Mouse (Mus musculus): ENCODE data around the gene Mrnip. TPM values are rescaled to one million over a fixed set of nuclear protein-coding genes. Genes with fewer than 3 reads are reported as not detected.

Mrnip gene
- polyA plus RNA-seq, 1 experiment from 2014 or later = 18.6 TPM

DNA sequence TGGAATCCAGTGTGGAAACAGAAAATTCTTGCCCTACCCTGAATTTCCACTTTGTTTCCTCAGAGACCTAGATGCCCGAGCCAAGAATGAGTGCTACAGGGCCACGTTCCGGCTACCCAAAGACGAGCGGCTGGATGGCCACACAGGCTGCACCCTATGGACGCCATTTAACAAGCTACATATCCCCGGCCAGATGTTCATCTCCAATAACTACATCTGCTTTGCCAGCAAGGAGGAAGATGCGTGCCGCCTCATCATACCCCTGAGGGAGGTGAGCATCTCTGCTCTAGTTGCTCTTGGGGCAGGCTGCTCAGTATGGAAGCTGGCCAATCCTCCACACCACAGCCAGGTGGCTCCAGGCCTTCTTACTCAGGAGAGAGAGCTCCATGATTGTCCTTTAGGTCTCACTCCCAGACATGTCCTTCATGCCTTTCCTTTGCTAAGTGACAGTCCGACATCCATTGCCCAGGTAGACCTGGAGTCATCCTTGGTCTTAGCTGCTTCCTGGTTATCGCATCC lies 26.2 kb upstream of the Mrnip start:
- Histone ChIP-seq H3K9ac (no peak overlapping the region), H3K27me3 (no peaks in the 10 kb centered on the region), H3K4me1 (no peaks in the 10 kb centered on the region), H3K36me3 (peaks cover 89% of the 10 kb centered on the region), H3K4me3 (no peak overlapping the region), H3K27ac (no peak overlapping the region), H3K4me2 (replicated peaks) (no peak overlapping the region), H3K9me3 (no peaks in the 10 kb centered on the region)
- no peak for ATAC-seq (ENCODE audit: insufficient number of reproducible peaks, insufficient read depth, low FRiP score, low TSS enrichment)
- 94% methylated on average over 11 of the region's 11 CpGs for WGBS

DNA sequence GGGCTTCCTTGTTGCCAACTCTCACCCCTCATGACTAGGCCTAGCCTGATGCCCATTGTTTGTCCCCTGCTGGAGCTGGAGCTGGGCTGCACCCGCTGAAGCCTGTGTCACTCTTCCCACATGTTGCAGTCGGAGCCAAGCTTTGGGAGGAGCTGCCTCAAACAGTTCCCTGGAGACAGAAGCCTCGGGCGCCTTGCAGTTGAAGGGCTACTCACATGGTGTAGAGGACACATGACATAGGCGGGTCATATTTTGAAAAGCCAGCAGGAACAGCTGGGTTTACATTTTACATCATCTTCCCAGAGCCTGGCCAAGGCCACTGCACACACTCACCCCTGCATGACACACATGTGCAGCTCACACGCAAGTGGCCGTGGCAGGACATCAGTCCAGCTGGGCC lies 25.0 kb upstream of the Mrnip start:
- Histone ChIP-seq H3K27me3 (no peaks in the 10 kb centered on the region), H3K36me3 (peaks cover 91% of the 10 kb centered on the region), H3K9ac (no peak overlapping the region), H3K4me1 (no peaks in the 10 kb centered on the region), H3K27ac (no peak overlapping the region), H3K9me3 (no peaks in the 10 kb centered on the region), H3K4me2 (replicated peaks) (no peak overlapping the region), H3K4me3 (no peak overlapping the region)
- 88% methylated on average over 7 of the region's 7 CpGs for WGBS
- ATAC-seq (ENCODE audit: insufficient number of reproducible peaks, insufficient read depth, low FRiP score, low TSS enrichment) = no peak

DNA sequence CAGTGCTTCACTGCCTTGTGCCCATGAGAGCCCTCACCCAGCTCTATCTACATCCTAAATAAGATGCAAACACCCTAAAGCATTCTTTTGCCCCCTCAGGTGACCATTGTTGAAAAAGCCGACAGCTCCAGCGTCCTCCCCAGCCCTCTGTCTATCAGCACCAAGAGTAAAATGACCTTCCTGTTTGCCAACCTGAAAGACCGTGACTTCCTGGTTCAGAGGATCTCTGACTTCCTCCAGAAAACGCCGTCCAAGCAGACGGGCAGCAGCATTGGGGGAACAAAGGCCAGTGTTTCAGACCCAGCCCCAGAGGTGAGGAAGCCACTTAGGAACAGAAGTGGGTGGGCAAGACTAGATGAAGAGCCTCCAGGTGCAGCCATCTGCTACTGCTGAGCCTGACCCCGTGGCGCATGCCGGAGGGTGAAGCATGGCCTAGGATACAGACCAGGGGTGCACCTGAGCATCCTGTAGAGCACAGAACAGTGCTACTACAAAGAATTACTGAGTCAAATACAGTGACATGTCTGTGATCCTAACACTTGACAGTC lies 24.6 kb upstream of the Mrnip start:
- Histone ChIP-seq H3K9me3 (no peaks in the 10 kb centered on the region), H3K4me1 (no peaks in the 10 kb centered on the region), H3K4me3 (no peak overlapping the region), H3K36me3 (peaks cover 93% of the 10 kb centered on the region), H3K4me2 (replicated peaks) (no peak overlapping the region), H3K27ac (no peak overlapping the region), H3K9ac (no peak overlapping the region), H3K27me3 (no peaks in the 10 kb centered on the region)
- ATAC-seq (ENCODE audit: insufficient number of reproducible peaks, insufficient read depth, low FRiP score, low TSS enrichment) = no peak
- 80% methylated on average over 9 of the region's 9 CpGs for WGBS

DNA sequence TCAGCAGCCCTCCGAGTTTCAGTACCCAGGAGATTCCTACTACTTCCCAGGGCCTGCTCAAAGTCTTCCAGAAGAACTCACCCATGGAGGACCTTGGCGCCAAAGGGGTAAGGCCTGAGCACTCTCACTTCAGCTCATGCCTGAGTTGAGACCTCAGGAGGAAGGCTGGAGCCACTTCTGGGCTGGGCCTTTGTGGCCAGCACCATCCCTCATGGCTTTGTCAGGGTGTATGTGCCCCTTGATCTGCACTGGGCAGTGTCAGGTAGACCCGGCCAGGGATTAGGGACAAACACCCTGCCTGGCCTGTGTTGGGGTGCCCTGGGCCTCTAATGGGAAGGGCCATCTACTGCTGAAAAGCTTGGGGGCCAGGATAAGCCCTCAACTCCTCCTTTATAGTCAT lies 22.9 kb upstream of the Mrnip start:
- WGBS = 91% methylated on average over 3 of the region's 3 CpGs

DNA sequence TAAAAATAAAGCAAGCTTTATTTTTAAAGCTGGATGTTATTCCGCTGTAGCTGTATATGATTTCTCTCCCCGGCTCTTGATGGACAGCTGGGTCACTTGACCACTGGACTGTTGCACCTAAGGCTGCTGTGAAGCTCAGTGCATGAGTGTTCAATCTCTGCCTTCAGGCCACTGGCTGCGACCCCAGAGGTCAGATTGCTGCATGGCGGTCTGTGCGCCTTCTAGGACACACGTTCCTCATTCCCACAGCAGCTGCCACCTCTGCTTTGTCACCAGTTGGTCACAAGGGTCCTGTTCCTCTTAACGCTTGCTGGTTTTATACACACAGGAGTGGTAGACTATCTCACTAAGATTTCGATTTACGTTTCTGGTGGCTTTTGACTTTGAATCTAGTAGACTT lies 20.1 kb upstream of the Mrnip start:
- Histone ChIP-seq H3K4me1 (no peaks in the 10 kb centered on the region), H3K9me3 (no peaks in the 10 kb centered on the region), H3K27ac (no peak overlapping the region), H3K4me2 (replicated peaks) (no peak overlapping the region), H3K4me3 (no peak overlapping the region), H3K27me3 (no peaks in the 10 kb centered on the region), H3K36me3 (peaks cover 96% of the 10 kb centered on the region), H3K9ac (no peak overlapping the region)
- 46% methylated on average over 9 of the region's 9 CpGs for WGBS
- ATAC-seq (ENCODE audit: insufficient number of reproducible peaks, insufficient read depth, low FRiP score, low TSS enrichment) = no peak

More for the DNA sequence above, 22.9 kb upstream of the Mrnip start:
- Histone ChIP-seq H3K27me3 (no peaks in the 10 kb centered on the region), H3K4me2 (replicated peaks) (no peak overlapping the region), H3K9me3 (no peaks in the 10 kb centered on the region), H3K4me1 (no peaks in the 10 kb centered on the region), H3K36me3 (peaks cover 91% of the 10 kb centered on the region), H3K9ac (no peak overlapping the region), H3K27ac (no peak overlapping the region), H3K4me3 (no peak overlapping the region)
- ATAC-seq (ENCODE audit: insufficient number of reproducible peaks, insufficient read depth, low FRiP score, low TSS enrichment) = no peak

DNA sequence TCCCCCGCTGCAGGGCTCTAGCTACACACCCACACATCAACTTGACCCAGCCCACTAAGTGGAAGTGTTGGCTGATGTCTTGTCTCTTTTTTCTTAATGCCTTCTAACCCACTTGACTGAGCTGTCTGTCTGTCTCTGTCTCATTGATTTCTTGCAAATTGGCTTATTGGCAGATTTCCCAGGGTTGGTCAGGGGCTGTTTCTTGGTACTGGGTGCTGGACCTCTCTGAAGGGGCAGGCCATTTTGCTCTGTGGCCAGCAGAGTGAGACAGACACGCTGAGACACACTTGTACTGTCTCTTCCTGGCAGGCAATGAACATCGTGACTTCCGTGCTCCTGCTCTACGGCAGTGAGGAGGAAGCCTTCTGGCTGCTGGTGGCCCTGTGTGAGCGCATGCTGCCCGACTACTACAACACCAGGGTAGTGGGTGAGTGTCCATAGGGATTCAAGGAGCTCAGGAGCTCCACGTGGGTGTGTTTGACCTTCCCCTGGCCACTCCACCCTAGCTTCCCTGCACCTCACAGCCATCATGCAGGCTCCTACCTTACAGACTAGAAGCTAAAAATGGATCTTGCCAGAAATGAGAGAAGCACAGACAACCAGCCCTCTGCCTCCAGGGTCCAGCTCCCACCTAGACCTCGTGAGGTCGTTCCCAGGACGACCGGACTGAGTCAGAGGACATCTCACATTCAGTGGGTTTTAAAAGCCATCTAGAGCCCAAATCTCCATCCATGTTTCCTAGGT lies 19.3 kb upstream of the Mrnip start:
- Histone ChIP-seq H3K4me1 (no peaks in the 10 kb centered on the region), H3K4me2 (replicated peaks) (no peak overlapping the region), H3K36me3 (peaks cover 96% of the 10 kb centered on the region), H3K27me3 (no peaks in the 10 kb centered on the region), H3K27ac (no peak overlapping the region), H3K4me3 (no peak overlapping the region), H3K9me3 (no peaks in the 10 kb centered on the region), H3K9ac (no peak overlapping the region)
- no peak for ATAC-seq (ENCODE audit: insufficient number of reproducible peaks, insufficient read depth, low FRiP score, low TSS enrichment)
- WGBS = 84% methylated on average over 12 of the region's 12 CpGs

DNA sequence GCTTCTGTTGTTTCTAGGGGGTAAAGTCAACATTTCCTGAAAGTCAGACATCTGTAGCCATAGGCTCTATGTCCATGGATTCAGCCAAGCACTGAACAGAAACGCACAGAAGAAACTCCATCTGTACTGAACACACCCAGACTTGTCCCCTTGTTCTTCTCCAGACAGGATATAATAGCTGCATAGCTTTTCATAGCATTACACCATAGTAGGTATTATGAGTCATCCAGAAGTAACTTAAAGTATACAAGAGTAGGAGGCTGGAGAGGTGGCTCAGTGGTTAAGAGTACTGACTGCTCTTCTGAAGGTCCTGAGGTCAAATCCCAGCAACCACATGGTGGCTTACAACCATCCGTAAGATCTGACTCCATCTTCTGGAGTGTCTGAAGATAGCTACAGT lies 18.5 kb upstream of the Mrnip start:
- H3K27me3 ChIP-seq = no peaks in the 10 kb centered on the region
- no peaks in the 10 kb centered on the region for H3K9me3 ChIP-seq
- no peak overlapping the region for H3K4me2 ChIP-seq (replicated peaks)
- no peaks in the 10 kb centered on the region for H3K4me1 ChIP-seq
- ATAC-seq (ENCODE audit: insufficient number of reproducible peaks, insufficient read depth, low FRiP score, low TSS enrichment) = no peak
- peaks cover 93% of the 10 kb centered on the region for H3K36me3 ChIP-seq
- H3K27ac ChIP-seq = no peak overlapping the region
- no peak overlapping the region for H3K4me3 ChIP-seq
- H3K9ac ChIP-seq = no peak overlapping the region
- 83% methylated on average over 2 of the region's 2 CpGs for WGBS

DNA sequence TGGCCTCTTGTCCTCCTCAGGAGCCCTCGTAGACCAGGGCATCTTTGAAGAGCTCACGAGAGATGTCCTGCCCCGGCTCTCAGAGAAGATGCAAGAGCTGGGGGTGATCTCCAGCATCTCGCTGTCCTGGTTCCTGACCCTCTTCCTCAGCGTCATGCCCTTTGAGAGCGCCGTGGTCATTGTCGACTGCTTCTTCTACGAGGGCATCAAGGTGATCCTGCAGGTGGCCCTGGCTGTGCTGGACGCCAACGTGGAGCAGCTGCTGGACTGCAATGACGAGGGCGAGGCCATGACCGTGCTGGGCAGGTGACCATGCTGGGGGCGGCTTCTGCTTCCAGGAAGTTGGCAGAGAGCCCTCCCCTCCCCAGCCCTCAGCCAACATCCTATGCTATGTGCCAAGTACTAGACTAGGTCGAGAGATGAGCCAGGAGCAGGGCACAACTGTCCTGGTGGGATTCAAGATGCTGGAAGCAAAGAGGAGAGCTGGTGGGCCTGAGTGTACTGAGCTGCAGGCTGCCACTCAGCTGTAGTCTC lies 17.5 kb upstream of the Mrnip start:
- no peak for ATAC-seq (ENCODE audit: insufficient number of reproducible peaks, insufficient read depth, low FRiP score, low TSS enrichment)
- no peaks in the 10 kb centered on the region for H3K9me3 ChIP-seq
- no peak overlapping the region for H3K4me3 ChIP-seq
- H3K4me2 ChIP-seq (replicated peaks) = no peak overlapping the region
- peaks cover 87% of the 10 kb centered on the region for H3K36me3 ChIP-seq
- no peaks in the 10 kb centered on the region for H3K27me3 ChIP-seq
- 93% methylated on average over 16 of the region's 16 CpGs for WGBS
- no peaks in the 10 kb centered on the region for H3K4me1 ChIP-seq
- no peak overlapping the region for H3K9ac ChIP-seq
- H3K27ac ChIP-seq = no peak overlapping the region

DNA sequence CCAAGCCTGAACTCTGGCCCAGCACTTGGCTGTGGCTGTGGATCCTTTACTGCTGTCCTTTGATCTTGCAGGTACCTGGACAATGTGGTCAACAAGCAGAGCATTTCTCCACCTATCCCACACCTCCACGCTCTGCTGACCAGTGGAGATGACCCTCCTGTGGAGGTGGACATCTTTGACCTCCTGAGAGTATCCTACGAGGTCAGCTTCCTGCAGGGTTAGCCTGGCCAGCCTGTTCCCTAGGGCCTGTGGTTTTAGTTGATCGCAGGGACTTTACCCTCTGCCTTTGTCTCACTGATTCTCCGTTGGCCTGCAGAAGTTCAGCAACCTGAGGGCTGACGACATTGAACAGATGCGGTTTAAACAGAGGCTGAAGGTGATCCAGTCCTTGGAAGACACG lies 15.9 kb upstream of the Mrnip start:
- no peaks in the 10 kb centered on the region for H3K4me1 ChIP-seq
- no peaks in the 10 kb centered on the region for H3K9me3 ChIP-seq
- H3K9ac ChIP-seq = no peak overlapping the region
- ATAC-seq (ENCODE audit: insufficient number of reproducible peaks, insufficient read depth, low FRiP score, low TSS enrichment) = no peak
- 93% methylated on average over 7 of the region's 7 CpGs for WGBS
- H3K36me3 ChIP-seq = peaks cover 82% of the 10 kb centered on the region
- no peak overlapping the region for H3K4me3 ChIP-seq
- no peaks in the 10 kb centered on the region for H3K27me3 ChIP-seq
- H3K27ac ChIP-seq = no peak overlapping the region
- H3K4me2 ChIP-seq (replicated peaks) = no peak overlapping the region

DNA sequence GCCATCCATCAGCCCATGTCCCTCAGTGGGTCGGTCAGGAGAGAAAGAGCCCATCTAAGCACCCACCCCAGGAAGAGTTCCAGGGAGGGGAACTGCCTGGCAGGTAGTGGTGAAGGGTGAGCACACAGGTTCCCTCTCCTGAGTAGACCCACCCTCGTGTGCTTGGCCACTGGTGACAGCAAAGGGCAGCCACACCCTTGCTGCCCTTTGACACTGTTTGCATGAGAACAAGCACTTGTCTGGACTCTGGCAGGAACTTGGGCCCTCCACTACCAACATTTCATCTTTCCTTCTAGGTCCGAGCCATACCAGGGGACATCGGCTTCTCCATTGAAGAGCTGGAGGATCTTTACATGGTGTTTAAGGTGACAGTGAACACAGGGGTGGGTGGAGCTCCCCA lies 14.9 kb upstream of the Mrnip start:
- no peak overlapping the region for H3K4me3 ChIP-seq
- WGBS = 85% methylated on average over 4 of the region's 4 CpGs
- H3K36me3 ChIP-seq = peaks cover 83% of the 10 kb centered on the region
- H3K4me1 ChIP-seq = no peaks in the 10 kb centered on the region
- no peak overlapping the region for H3K9ac ChIP-seq
- ATAC-seq (ENCODE audit: insufficient number of reproducible peaks, insufficient read depth, low FRiP score, low TSS enrichment) = no peak
- H3K9me3 ChIP-seq = no peaks in the 10 kb centered on the region
- H3K27ac ChIP-seq = no peak overlapping the region
- no peak overlapping the region for H3K4me2 ChIP-seq (replicated peaks)
- H3K27me3 ChIP-seq = no peaks in the 10 kb centered on the region

DNA sequence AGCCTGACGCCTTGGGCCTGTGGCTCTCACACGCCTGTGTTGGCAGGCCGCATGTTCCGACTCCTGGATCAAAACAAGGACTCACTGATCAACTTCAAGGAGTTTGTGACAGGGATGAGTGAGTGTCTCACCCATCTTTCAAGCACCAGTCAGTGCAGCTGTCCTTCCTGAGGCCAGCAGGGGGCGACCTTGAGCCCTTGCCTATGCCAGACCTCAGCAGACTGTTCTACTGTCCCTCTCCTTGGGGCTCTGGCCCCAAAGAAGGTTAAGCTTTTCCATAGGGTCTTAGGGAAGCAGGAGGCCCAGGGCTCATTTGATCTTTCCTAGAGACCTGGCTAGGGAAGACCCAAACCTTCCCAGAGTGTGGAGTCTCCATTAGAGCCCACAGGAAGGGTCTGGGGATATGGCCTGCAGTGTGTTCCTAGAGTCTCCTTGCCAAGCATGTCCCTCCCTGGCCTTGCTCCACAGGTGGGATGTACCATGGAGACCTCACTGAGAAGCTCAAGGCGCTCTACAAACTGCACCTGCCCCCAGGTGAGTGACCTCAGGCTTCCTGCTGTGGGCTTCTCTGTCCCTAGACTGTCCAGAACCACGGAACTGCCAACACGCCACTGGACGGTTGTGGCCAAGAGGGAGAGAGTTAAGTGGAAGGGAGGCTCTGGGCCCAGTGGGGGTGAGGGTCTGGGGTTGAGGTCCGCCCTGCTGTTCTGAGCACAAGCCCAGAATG lies 12.5 kb upstream of the Mrnip start:
- H3K9ac ChIP-seq = no peak overlapping the region
- no peaks in the 10 kb centered on the region for H3K4me1 ChIP-seq
- H3K9me3 ChIP-seq = no peaks in the 10 kb centered on the region
- peaks cover 68% of the 10 kb centered on the region for H3K36me3 ChIP-seq
- no peak overlapping the region for H3K27ac ChIP-seq
- no peak overlapping the region for H3K4me2 ChIP-seq (replicated peaks)
- H3K27me3 ChIP-seq = no peaks in the 10 kb centered on the region
- H3K4me3 ChIP-seq = no peak overlapping the region
- 65% methylated on average over 10 of the region's 10 CpGs for WGBS
- ATAC-seq (ENCODE audit: insufficient number of reproducible peaks, insufficient read depth, low FRiP score, low TSS enrichment) = no peak
